Mouse (Mus musculus): ENCODE data around the gene Atn1. TPM values are rescaled to one million over a fixed set of nuclear protein-coding genes. Genes with fewer than 3 reads are reported as not detected.

Atn1 gene
- total RNA-seq, 2 experiments from 2014 or later = 147 to 149 TPM

DNA sequence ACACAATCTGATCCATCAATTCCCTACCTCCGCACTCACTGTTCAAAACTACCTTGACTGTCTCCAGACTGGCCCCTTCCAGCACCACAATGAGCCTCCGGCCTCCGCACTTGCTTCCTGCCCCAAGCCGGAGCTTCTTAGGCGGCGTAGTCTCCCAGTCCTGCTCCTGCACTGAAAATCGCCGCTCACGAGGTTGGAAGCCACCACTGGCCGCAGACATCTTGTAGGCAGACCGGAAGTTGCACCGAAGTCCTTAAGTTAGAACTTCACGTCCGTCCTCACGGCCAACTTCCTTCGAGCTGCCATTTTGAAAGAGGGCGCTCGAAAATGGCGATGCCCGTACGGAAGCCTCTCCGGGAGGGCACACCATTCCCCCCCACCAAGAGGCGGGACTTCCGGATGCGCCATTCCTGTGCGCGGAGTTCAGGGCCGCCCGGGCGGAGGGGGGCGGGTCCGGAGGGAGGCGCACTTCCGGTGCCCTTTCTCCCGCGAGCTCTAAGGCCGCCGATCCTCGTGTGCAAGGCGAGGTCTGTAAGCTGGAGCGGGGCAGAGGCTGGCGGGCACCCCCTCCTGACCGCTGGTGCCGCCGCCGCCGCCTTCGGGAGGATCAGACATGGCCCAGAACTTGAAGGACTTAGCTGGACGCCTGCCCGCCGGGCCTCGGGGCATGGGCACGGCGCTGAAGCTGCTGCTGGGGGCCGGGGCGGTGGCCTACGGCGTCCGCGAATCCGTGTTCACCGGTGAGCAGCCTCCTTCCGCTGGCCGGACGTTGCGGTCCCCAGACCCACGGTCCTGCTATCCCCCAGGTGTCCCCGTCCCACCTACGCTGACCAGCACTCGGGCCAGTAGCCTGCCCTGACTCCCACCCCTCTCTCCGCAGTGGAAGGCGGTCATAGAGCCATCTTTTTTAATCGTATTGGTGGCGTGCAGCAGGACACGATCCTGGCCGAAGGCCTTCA, 44.2 kb downstream of the Atn1 start, which contains the start of the genes Emg1 and Phb2:
TSS of gene Emg1 (minus strand) at position 355 of the 959 bp plus-strand sequence.
TSS of gene Phb2 (plus strand) at position 513 of the 959 bp plus-strand sequence.
- peak; percentile 94 to 98 for DNase-seq (ENCODE audit: low spot score in 2 of 2)

DNA sequence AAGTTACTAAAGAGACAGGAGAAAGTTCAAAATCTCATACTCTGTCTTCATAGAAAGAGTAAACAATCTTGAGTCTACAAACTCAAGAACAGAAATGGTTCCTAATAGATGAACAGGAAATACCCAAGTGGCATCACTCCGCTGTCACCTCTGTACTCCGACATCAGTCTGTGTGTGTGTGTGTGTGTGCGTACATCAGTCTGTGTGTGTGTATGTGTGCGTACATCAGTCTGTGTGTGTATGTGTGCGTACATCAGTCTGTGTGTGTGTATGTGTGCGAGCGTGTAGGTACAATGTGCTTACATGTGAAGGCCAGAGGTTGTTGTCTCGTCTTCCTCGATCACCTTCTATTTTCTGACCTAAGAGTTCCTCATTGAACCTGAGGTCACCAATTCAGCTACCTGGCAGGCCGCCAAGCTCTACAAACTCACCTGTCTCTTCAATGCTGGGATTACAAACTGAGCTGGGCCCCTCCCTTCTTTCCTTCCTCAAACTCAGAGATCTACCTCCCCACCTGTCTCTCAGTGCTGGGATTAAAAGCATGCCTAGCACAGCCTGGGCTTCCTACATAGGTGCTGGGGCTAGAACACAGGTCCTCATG, 47.9 kb downstream of the Atn1 start:
- DNase-seq (ENCODE audit: low spot score in 2 of 2) = no peak

DNA sequence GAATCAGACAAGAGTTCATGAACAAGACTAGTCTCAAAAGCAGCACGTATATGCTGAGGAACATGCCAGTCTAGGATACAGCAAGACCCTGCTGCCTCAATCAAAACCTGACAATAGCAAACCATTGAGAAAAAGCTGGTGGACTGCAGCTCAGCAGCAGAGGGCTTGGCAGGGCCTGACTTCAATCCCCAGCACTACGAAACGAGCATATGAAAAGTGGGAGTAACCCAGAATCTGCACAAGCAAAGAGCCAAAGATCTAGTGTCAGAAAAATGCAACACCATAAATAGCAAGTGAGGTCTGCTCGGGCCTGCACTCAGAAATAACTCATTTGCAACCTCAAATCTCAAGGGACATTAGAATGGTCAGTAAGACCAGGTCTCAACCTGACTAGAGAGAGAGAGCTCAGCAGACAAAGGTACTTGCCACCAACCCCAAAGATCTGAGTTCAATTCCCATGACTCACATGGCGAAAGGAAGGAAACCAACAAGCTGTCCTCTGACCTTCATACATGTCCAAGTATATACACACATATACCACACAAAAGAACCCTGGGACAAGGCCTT, 50.2 kb downstream of the Atn1 start:
- no peak for DNase-seq (ENCODE audit: low spot score in 2 of 2)

DNA sequence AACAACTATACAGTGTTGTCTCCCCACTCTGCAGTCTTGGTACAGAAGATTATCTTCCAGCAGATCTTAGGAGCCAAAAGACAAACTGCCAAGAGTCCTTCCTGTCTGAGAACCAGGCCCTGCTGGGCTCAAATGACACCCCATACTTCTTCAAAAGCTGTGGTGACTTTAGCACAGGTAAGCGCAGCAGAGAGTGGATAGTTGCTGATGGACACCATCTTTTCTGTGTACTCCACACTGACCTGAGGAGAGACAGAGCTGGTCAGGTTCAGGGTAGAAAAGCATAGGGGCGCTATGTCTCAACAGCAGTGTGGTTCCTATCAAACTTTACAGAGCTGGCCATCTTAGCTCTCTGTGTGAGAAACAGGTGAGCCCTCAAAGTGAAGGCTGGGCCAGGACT, 51.9 kb downstream of the Atn1 start:
- no peak for DNase-seq (ENCODE audit: low spot score in 2 of 2)

DNA sequence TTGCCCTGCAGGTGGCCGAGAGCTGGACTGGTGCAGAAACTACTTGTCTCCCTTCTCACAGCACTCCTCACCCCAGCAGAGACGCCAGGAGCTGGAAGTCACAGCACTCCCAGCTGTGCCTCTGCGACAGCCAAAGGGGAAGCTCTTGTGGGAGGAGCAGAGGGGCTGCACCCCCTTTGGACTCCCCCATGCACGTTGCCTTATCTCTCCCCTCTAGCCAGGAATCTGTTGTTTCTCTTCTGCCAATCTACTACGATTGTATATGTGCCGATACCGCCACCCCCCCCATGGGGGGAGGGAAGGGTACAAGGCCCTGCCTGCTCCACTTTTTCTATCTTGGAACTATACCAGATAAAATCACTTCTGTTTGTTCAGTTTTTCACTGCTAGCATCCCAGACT, 52.5 kb downstream of the Atn1 start:
- DNase-seq (ENCODE audit: low spot score in 2 of 2) = no peak

DNA sequence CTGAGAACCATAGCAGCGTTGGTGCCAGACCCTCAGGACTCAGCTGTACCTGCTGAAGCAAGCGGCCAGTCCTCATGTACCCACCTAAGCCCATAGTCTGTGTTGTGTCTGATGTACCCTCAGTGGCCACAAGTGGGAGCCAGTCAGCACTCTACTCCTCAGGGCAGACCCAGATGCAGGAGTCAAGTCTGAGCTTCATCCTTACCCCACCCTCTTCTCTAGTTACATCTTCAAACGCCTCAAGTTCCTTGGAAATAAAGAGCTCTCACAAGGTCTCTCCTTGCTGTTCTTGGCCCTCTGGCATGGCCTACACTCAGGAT, 53.6 kb downstream of the Atn1 start:
- DNase-seq (ENCODE audit: low spot score in 2 of 2) = peak; percentile 60 to 73

DNA sequence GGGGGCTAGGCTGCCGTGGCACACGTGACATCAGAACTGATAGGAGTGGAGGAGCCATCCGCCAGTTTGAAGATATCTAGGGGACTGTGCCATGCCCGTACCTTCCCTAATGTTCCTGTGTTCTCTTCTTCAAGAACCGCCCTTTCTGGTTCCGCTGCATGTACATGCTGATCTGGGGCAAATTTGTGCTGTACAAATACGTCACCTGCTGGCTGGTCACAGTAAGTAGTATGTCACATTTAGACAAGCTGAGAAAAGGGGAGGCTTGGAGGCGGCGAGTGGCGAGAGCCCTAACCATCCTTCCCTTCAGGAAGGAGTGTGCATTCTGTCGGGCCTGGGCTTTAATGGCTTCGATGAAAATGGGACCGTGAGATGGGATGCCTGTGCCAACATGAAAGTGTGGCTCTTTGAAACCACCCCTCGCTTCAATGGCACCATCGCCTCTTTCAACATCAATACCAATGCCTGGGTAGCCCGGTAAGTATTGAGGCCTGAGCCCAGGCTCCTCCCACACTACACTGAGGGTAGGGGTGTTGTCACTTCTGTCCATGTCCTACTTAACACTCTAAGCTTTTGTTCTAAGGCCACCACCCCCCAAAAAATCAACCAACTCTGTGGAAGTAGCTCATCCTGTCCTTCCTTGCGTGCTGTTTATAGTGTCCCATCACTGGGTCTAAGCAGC, 54.1 kb downstream of the Atn1 start:
- DNase-seq (ENCODE audit: low spot score in 2 of 2) = no peak

DNA sequence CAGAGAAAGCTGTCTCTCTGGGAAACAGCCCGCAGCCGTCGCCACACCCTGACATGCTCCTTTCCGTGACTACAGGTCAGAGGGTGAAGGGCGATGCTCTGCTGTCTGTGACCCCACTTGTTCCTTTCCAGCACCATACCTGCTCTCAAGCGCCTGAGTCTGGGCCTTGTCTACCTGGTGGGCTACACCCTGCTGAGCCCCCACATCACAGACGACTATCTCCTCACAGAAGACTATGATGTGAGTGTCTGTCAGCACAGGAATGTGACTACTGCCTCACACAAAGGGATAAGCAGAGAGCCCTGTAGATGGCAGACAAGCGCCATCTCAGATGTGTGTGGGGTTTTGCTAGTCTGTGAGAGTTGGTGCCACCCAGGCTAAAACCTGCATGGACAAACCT, 55.0 kb downstream of the Atn1 start:
- DNase-seq (ENCODE audit: low spot score in 2 of 2) = no peak

DNA sequence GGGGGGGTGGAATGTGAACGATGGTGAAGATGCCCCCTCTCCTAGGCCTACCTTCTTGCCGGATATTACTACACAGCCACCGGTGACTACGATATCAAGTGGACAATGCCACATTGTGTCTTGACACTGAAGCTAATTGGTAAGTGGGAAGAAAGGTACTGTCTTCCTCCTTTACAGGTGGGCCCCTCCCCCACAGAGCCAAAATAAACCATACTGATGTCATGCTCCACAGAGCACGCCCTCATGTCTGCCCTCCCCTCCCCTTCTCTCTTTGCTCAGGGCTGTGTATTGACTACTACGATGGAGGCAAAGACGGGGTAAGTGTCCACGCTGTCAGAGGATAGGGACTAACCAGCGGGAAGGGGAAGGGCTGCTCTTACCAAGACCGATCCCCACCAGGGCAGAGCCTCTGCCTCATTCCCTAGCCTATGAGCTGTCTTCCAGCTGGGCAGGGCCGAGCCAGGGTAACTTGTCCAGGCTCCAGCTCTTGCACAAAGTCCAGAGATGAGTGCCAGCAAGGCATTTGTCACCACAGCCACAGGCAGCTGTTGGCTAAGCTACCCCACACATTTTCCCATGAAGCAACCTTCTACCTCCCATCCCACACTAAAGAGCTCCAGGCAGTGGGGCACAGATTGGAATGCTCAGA, 56.2 kb downstream of the Atn1 start:
- peak; percentile 47 to 75 for DNase-seq (ENCODE audit: low spot score in 2 of 2)

DNA sequence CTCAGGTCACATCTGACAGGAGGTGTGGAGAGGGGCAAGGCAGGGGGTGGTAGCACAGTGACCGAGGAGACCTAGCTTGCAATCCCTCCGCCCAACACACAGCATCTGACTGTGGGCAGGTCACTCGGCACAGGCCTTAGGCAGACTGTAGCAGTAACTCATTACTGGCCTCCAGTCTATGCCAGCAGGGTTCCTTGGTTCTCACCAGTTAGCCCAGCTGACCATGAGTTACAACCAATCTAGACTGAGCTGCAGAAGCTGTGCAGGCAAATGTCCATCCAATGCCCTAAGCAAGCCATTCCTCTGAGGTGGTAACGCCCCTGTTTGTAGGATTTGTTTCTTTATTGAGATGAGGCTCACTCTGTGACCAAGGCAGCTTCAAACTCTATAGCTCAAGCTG, 57.0 kb downstream of the Atn1 start:
- DNase-seq (ENCODE audit: low spot score in 2 of 2) = no peak

DNA sequence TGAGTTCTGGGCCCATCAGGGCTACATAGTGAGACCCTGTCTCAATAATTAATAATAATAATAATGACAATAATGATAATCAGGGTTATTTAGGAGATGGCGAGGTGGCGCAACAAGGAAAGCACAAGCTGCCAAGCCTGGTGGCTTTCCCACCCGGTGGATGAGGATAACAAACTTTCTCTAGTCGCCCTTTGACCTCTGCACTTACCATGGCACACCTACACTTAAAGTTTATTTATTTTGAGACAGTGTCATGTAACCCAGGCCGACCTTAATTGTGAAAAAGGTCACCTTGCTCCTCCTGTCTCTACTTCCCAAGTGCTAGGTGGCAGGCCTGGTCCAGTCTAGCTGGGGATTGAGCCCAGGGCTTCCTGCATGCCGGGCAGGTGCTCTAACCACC, 57.6 kb downstream of the Atn1 start:
- no peak for DNase-seq (ENCODE audit: low spot score in 2 of 2)

DNA sequence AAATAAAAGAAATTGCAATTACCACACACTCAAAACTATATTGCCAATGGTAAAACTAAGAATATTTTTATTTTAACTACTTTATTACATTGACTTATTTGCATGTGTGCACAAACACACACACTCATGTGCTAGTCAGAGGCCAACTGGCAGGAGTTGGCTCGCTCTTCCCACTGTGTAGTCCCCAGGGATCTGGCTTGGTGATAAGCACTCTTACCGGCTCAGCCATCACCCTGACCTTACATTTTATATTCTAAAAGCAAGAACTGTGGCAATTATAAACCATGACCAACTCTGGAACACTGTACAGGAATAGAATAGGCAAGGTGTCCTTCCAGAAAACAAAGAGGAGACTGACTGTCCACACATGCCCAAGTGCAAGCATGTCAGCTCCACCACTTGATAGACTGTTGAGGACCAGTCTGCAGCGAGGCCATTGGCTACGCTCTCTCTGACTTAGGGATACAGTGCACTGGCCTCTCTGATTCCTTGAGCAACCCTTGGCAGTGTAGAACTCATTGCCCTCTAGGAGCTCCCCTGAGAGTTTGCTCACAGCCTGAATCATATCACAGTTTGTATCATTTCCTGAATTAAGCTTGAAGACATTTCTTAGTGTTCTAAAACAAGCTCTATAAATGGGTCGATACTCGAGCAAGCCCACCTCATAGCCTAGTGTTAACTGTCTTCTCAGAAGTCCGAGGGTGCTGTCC, 59.7 kb downstream of the Atn1 start:
- no peak for DNase-seq (ENCODE audit: low spot score in 2 of 2)

DNA sequence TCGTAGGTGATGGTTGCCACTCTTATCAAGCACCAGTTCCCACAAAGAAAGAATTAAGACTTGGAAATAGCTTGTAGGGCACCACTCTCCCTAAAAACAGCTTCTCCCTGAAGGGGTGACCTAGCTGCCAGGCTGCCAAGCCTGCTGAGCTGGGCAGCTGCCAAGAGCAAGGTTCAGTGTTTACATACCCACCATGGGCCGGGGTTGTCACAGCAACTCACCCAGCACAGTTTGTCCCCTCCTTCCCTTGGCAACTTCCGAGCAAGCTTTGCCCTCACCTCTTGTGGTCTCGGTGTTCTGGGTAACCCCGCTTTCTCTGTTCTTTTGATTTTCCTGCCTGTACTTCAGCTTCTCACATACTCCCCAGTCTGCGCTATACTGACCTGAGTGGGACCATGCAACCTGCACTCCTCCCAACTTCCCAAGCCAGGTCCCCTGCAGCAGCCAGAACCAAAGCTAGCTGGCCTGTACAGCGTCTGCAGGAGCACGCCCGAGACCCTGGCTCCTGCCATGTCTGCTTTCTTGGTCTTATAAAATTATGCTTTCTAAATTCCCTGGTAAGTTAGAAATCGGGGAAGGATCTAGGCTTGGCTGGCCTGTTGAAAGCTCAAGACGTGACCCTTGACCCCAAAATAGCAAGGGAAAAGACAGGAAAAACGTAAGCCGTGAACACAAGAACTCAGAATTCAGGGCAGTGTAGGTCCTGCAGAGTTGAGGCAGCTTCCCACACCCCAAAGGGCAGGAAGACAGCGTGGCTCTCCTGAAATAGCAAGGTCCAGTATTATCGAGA, 62.0 kb downstream of the Atn1 start:
- peak; percentile 56 to 86 for DNase-seq (ENCODE audit: low spot score in 2 of 2)

DNA sequence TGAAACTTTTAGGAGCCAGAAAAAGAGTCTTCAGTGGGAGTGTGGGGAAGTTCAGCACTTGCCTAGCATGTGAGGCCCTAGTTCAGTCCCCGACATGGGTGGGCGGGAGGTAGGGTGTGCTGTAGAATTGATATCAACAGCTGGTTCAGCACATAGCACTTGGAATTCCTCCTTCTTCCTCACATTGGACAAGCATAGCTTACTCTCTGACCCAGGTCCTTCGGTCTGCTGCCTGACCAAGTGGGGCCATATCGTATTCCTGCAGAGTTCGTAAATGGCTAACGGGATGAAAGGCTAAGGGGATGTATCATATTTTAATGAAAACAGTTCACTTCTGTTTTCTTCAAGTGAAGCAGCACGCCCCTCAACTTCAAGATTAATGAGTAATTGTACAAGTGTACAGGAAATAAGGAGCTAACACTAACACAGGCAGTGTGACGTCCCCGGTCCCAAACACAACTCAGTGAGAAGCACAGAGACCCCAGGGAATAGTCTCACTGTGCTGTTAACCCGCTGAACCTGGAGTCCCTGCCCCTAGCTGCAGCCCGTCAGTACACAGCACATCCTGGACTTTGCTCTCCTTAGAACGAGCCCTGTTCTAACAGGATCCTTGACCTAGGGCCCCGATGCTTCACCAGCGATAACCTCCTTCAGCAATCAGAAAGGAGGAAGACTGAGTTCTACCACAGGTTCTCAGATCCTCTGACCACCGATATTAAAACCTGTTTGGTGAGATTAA, 62.9 kb downstream of the Atn1 start:
- no peak for DNase-seq (ENCODE audit: low spot score in 2 of 2)

Small RNA genes within 50 kb of the gene (microRNA-seq; reads per million reads assigned to microRNA genes)
- gene Mir141 (1.1 to 1.4 reads per million in 2 experiments), gene Mir200c (26.3 to 28.3 reads per million in 2 experiments)

Other genes with a start within 250 kb of the Atn1 start
- 1 to 10 TPM in 1 of 2 experiments, under 1 TPM in 1; 0.91 to 1.3 TPM for gene C1ra, start 244.1 kb downstream of the Atn1 start, total RNA-seq (2021)
- 1 to 10 TPM; 1.7 to 2.2 TPM for gene C1s1, start 214.2 kb downstream of the Atn1 start, total RNA-seq (2021)
- not detected for gene C1rb, start 186.2 kb downstream of the Atn1 start, total RNA-seq (2021)
- under 1 TPM; 0.23 to 0.29 TPM for gene C1s2, start 120.4 kb downstream of the Atn1 start, total RNA-seq (2021)
- gene Lpcat3, start 93.5 kb downstream of the Atn1 start, total RNA-seq (2021) = 10 to 100 TPM; 42.3 to 45.3 TPM
- gene Emg1, start 44.3 kb downstream of the Atn1 start, total RNA-seq (2021) = 10 to 100 TPM; 50.7 to 51.1 TPM
- gene Phb2, start 44.2 kb downstream of the Atn1 start, total RNA-seq (2021) = 100 to 1,000 TPM; 138 to 141 TPM
- 1 to 10 TPM; 3.8 to 5.7 TPM for gene Ptpn6, start 17.8 kb downstream of the Atn1 start, total RNA-seq (2021)
- 100 to 1,000 TPM; 297 to 325 TPM for gene Grcc10, start 15.2 kb downstream of the Atn1 start, total RNA-seq (2021)
- gene Gm45234, start 503 bp downstream of the Atn1 start, total RNA-seq (2021) = 1 to 10 TPM in 1 of 2 experiments, not detected in 1; 1.3 TPM
- gene Eno2, start 13.1 kb upstream of the Atn1 start, total RNA-seq (2021) = 100 to 1,000 TPM; 667 to 671 TPM
- 1 to 10 TPM; 1.6 to 3.4 TPM for gene Lrrc23, start 23.2 kb upstream of the Atn1 start, total RNA-seq (2021)
- 1 to 10 TPM; 5.7 to 6.7 TPM for gene Spsb2, start 52.1 kb upstream of the Atn1 start, total RNA-seq (2021)
- gene Tpi1, start 57.8 kb upstream of the Atn1 start, total RNA-seq (2021) = 100 to 1,000 TPM; 578 to 579 TPM
- 100 to 1,000 TPM; 180 to 183 TPM for gene Usp5, start 73.0 kb upstream of the Atn1 start, total RNA-seq (2021)
- gene Cdca3, start 73.0 kb upstream of the Atn1 start, total RNA-seq (2021) = 1 to 10 TPM; 2.0 to 3.4 TPM
- gene Gnb3, start 83.8 kb upstream of the Atn1 start, total RNA-seq (2021) = under 1 TPM in 1 of 2 experiments, not detected in 1; 0.21 TPM
- gene P3h3, start 101.2 kb upstream of the Atn1 start, total RNA-seq (2021) = 10 to 100 TPM; 24.7 to 24.8 TPM
- 100 to 1,000 TPM; 180 to 193 TPM for gene Gpr162, start 107.5 kb upstream of the Atn1 start, total RNA-seq (2021)
- gene Cd4, start 131.7 kb upstream of the Atn1 start, total RNA-seq (2021) = under 1 TPM; 0.29 to 0.58 TPM
- 1 to 10 TPM; 2.6 to 3.0 TPM for gene Lag3, start 155.2 kb upstream of the Atn1 start, total RNA-seq (2021)
- 1,000 to 10,000 TPM; 1,231 to 1,331 TPM for gene Ptms, start 163.6 kb upstream of the Atn1 start, total RNA-seq (2021)
- 100 to 1,000 TPM; 681 to 696 TPM for gene Mlf2, start 174.9 kb upstream of the Atn1 start, total RNA-seq (2021)
- gene Cops7a, start 209.0 kb upstream of the Atn1 start, total RNA-seq (2021) = 100 to 1,000 TPM; 125 to 128 TPM
- 100 to 1,000 TPM; 119 to 120 TPM for gene Pianp, start 240.2 kb upstream of the Atn1 start, total RNA-seq (2021)

Data from layer of hippocampus, postnatal 14 days (tissue).